29 mouse cellular contexts compared by ENCODE assay signal in the genomic region with DNA sequence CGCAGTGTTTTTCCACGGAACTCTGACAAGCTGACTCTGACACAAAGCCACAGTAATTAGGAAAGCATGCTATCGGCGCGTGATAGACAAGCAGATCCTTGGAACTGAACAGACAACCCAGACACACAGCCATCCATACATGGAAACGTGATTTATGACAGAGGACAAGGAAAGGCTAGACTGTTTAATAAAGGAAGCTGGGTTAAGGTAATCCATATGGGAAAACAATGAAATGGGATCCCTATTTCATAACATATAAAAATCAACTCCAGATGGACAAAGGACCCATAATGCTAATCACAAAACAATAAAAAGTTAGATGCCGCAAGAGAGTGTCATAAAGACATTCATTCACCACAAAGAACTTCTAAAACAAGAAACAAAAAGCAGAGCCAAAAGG.
DNase-seq lines count a peak whose midpoint lies in the region; ATAC-seq lines count a peak whose summit lies in the region.
"Had no signal": no experiment of that assay in that cellular context is flagged by ENCODE, and none has a peak within 500 bp of the region (broad histone marks: within the 10 kb centered on the region; RNA-seq: fewer than 3 reads in every experiment).

No protein-coding gene starts in this region.

- peak; percentile 27 for DNase-seq in hindbrain, embryonic 11.5 days (ENCODE audit: low spot score)
- no peak for DNase-seq in hindbrain, embryonic 14.5 days (ENCODE audit: low spot score)
- DNase-seq in embryonic facial prominence, embryonic 10.5 days (ENCODE audit: low spot score): no peak
- peak; percentile 69 for DNase-seq in forelimb bud, embryonic 11.5 days (ENCODE audit: low read depth, low spot score)
- no peak for DNase-seq in left cerebral cortex, postnatal 25 days (ENCODE audit: low spot score in 2 of 2)
- no peak for DNase-seq in adrenal gland, postnatal 4 days (ENCODE audit: low spot score in 2 of 2)
- DNase-seq: adrenal gland, postnatal 10 days; cerebellum, adult 11 months; cerebellum, adult 9-10 months; cerebellum, postnatal 36 days; gastrocnemius, adult 2 months; gastrocnemius, postnatal 36 days; heart, adult 2 months; kidney, adult 2 months; kidney, postnatal 36 days; right cerebral cortex, adult 18-20 months; right cerebral cortex, postnatal 4 days; thymus, adult 18-20 months; thymus, postnatal 36 days had no signal

- H3K4me2 ChIP-seq in hindbrain, embryonic 11.5 days (replicated peaks; ENCODE audit: low read depth, low read length): no peak overlapping the region
- no peak overlapping the region for H3K4me2 ChIP-seq in hindbrain, embryonic 14.5 days (replicated peaks)
- H3K4me2 ChIP-seq: heart, embryonic 12.5 days; liver, embryonic 11.5 days; lung, embryonic 15.5 days; neural tube, embryonic 12.5 days had no signal

- intact Hi-C loops in left cerebral cortex, postnatal 25 days (cut with DNase I): no loop called here

- 35% methylated on average over 7 of the region's 7 CpGs for WGBS in hindbrain, embryonic 11.5 days
- WGBS in hindbrain, embryonic 14.5 days: 30% methylated on average over 7 of the region's 7 CpGs
- WGBS in embryonic facial prominence, embryonic 10.5 days: 41% methylated on average over 7 of the region's 7 CpGs

- no peak overlapping the region for H3K4me3 ChIP-seq in hindbrain, embryonic 11.5 days (ENCODE audit: low read depth, low read length)
- H3K4me3 ChIP-seq in hindbrain, embryonic 14.5 days (replicated peaks; ENCODE audit: low read length): no peak overlapping the region
- H3K4me3 ChIP-seq in embryonic facial prominence, embryonic 10.5 days: no peak overlapping the region
- H3K4me3 ChIP-seq: gastrocnemius, adult 2 months; heart, adult 2 months; heart, embryonic 12.5 days; layer of hippocampus, adult 2 months; lung, embryonic 15.5 days; midbrain, embryonic 10.5 days; myocyte; neural tube, embryonic 12.5 days had no signal

- H3K4me1 ChIP-seq in hindbrain, embryonic 11.5 days (replicated peaks; ENCODE audit: control insufficient read depth, insufficient read depth, low read length): no peaks in the 10 kb centered on the region
- no peaks in the 10 kb centered on the region; the same call in 1 of the 2 replicates for H3K4me1 ChIP-seq in hindbrain, embryonic 14.5 days (replicated peaks; ENCODE audit: control insufficient read depth, insufficient read depth, low read length)
- peaks cover 25% of the 10 kb centered on the region for H3K4me1 ChIP-seq in embryonic facial prominence, embryonic 10.5 days
- H3K4me1 ChIP-seq: heart, embryonic 12.5 days; lung, embryonic 15.5 days had no signal

- H3K27me3 ChIP-seq in hindbrain, embryonic 11.5 days (ENCODE audit: control insufficient read depth, insufficient read depth, low read length): no peaks in the 10 kb centered on the region
- no peaks in the 10 kb centered on the region for H3K27me3 ChIP-seq in hindbrain, embryonic 14.5 days (ENCODE audit: control insufficient read depth, insufficient read depth, low read length)
- no peaks in the 10 kb centered on the region for H3K27me3 ChIP-seq in embryonic facial prominence, embryonic 10.5 days (replicated peaks; ENCODE audit: low read depth, poor library complexity, severe bottlenecking)
- H3K27me3 ChIP-seq: CH12.LX; heart, embryonic 12.5 days; lung, embryonic 15.5 days; neural tube, embryonic 12.5 days had no signal

- no peaks in the 10 kb centered on the region for H3K36me3 ChIP-seq in hindbrain, embryonic 11.5 days (ENCODE audit: control insufficient read depth, insufficient read depth, low read length)
- no peaks in the 10 kb centered on the region for H3K36me3 ChIP-seq in hindbrain, embryonic 14.5 days (replicated peaks; ENCODE audit: control insufficient read depth, insufficient read depth)
- H3K36me3 ChIP-seq in embryonic facial prominence, embryonic 10.5 days (replicated peaks): no peaks in the 10 kb centered on the region
- H3K36me3 ChIP-seq: heart, embryonic 12.5 days; lung, embryonic 15.5 days; midbrain, embryonic 10.5 days; neural tube, embryonic 12.5 days had no signal

- no peak overlapping the region for H3K9ac ChIP-seq in hindbrain, embryonic 11.5 days (ENCODE audit: low read depth, low read length)
- H3K9ac ChIP-seq in hindbrain, embryonic 14.5 days: no peak overlapping the region
- H3K9ac ChIP-seq: heart, embryonic 12.5 days; lung, embryonic 15.5 days; neural tube, embryonic 12.5 days had no signal

- H3K27ac ChIP-seq in hindbrain, embryonic 11.5 days (ENCODE audit: low read depth, low read length): no peak overlapping the region
- no peak overlapping the region for H3K27ac ChIP-seq in hindbrain, embryonic 14.5 days
- 0 out of 2 replicates have a peak overlapping the region, but pooled peaks have one; percentile 61 for H3K27ac ChIP-seq in embryonic facial prominence, embryonic 10.5 days (replicated peaks)
- H3K27ac ChIP-seq: gastrocnemius, adult 2 months; heart, adult 2 months; layer of hippocampus, adult 2 months; lung, embryonic 15.5 days; midbrain, embryonic 10.5 days; neural tube, embryonic 12.5 days; stomach, postnatal 0 days had no signal

- H3K9me3 ChIP-seq in hindbrain, embryonic 11.5 days (ENCODE audit: control insufficient read depth, low read length): no peaks in the 10 kb centered on the region
- no peaks in the 10 kb centered on the region for H3K9me3 ChIP-seq in hindbrain, embryonic 14.5 days (ENCODE audit: control insufficient read depth, low read length)
- no peaks in the 10 kb centered on the region for H3K9me3 ChIP-seq in embryonic facial prominence, embryonic 10.5 days
- H3K9me3 ChIP-seq: heart, embryonic 12.5 days; lung, embryonic 15.5 days; midbrain, embryonic 10.5 days; neural tube, embryonic 12.5 days had no signal

- ATAC-seq in hindbrain, embryonic 11.5 days (ENCODE audit: low FRiP score): no peak
- no peak for ATAC-seq in hindbrain, embryonic 14.5 days (ENCODE audit: low FRiP score)
- ATAC-seq: forebrain, embryonic 14.5 days had no signal

Comparison
In these comparisons a context has a peak if more than half of its experiments do, and no peak if none do; other contexts are left out.
1. DNase-seq: peak in hindbrain, embryonic 11.5 days (single experiment) and forelimb bud, embryonic 11.5 days (single experiment); none in hindbrain, embryonic 14.5 days (single experiment), embryonic facial prominence, embryonic 10.5 days (single experiment), left cerebral cortex, postnatal 25 days (0 of 2) and adrenal gland, postnatal 4 days (0 of 2).